Mouse (Mus musculus) ovary, adult 18-20 months (tissue): ENCODE measurements around the gene Slc9c1.
"Not testable (repeated sequence)": the region's sequence is repeated elsewhere in the genome, so short reads cannot be mapped to it uniquely, and the experiment has no call there.

Source experiments
- DNase-seq: peaks from one replicate; pipeline ENCODE4 v3.0.0; 2022; ENCODE audit warnings: low spot score, mixed read lengths

The Slc9c1 gene

GRCm38 (mm10) chr16:45535009-45535408, at the start of gene Slc9c1:
Gene Slc9c1, plus strand, starts transcription at chr16:45535309.
- no peak for DNase-seq

DNA sequence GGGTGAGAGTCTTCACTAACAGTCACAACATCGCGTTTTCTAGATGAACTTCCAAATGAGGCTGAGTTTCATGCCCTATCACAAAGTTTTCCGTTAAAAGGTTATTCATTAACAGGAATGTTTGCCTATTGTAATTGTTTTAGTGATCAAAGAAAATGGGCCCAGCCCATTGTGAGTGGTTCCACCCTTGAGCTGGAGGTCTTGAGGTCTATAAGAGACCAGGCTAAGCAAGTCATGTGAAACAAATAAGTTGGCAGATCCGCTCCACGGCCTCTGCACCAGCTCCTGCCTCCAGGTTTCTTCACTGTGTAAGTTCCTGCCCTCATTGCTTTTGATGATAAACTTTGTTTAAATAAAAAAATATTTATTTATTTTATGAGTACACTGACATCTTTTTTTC, 42.2 kb upstream of the Slc9c1 start, which contains the start of gene Gm609:
Gm609 (minus strand) TSS at position 43 of the 400 bp plus-strand sequence.
- no peak for DNase-seq

- DNase-seq, result no peak
These were observed 39.8 kb upstream of the Slc9c1 start for GRCm38 (mm10) chr16:45495326-45495725.

GRCm38 (mm10) chr16:45525551-45525950, 9.6 kb upstream of the Slc9c1 start:
- no peak for DNase-seq

DNA sequence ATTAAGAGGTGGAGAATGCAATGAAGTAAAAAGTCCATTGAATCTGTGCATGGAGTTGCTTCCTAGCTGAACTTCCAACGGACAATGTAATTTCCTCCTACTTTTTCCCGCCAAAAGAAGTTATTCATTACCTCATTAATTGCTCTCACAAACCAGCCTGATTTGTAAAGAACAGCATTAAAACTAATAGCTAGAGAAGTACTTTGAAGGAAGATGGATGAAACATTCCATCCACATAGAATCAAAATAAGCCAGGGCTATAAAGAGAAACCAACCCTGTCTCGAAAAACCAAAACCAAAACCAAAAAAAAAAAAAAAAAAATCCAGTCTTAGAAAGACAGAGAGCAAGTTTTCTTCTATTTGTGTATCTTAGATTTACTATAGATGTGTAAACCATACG, 3.2 kb upstream of the Slc9c1 start, which contains the start of gene Gm17783:
Gm17783 (minus strand) TSS at position 101 of the 400 bp plus-strand sequence.
- DNase-seq, result no peak

DNA sequence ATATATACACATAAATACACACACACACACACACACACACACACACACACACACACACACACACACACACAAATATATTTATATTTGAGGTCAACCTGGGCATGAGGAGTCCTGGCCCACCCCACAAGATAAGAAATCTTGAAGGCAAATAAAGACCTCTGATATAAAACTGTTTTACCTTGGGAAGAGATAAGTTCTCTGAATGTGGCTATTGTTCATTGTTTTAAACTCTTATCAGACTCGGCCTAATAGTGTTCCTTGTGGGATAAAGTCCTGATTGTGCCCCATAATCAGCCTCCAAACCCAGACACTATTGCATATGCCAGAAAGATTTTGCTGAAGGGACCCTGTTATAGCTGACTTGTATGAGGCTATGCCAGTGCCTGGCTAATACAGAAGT, 3.2 kb downstream of the Slc9c1 start:
- DNase-seq, result not testable (repeated sequence)

- no peak for DNase-seq
These were observed 7.0 kb downstream of the Slc9c1 start for GRCm38 (mm10) chr16:45542108-45542507.

- no peak for DNase-seq
These were observed 9.2 kb downstream of the Slc9c1 start for GRCm38 (mm10) chr16:45544341-45544740.

DNA sequence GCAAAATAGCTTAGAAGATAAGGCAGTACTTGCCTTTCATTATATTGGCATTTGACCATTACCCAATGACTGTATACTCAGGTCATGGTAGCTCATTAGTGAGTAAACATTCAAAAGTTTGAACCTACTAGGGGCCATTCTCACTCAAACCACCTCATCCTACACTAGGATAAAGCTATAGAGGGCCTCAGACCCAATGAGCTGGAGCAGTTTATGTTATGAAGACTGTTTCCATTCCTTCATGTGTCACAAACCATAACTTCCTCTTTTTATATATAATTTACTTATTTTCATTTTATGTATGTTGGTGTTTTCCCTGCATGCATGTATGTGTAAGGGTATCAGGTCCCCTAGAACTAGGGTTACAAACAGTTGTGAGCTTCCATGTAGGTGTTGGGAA, 12.9 kb downstream of the Slc9c1 start:
- no peak for DNase-seq

DNA sequence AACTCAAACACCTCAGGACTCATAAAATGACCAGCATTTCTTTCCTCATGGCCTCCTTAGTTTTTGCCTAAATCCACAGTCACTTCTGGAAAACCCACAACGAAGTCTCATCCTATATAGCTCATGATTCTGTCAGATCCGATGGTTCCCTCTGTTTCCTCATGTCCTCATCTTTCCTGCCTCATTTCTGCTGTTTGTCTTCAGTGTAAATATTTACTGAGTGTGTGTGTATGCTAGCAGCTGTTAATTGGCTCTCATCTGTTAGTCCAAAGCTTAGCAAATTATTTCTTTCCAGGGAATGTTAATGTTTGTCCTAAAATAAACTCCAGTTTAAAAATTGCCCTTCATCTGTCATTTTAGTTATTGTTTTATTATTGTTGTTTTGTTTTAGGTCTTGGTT, 16.5 kb downstream of the Slc9c1 start:
- no peak for DNase-seq

DNA sequence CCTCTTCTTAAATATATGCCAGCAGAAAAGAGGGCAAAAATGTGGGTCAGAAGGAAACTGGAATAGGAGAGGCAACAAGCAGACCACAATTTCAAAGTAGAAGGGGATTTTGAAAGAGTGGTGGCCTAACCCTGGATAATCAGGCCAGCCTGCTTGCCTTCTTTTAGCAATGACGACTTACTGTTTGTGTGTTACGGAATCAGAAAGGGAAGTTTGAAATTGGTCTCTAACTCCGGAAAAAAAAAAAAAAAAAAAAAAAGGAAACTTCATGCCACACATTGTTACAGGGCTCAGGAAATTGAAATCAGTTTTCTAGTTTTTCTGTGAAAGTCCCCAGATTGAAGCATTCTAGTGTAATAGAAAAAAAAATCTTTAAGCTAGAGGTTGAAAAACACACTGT, 26.6 kb downstream of the Slc9c1 start:
- no peak for DNase-seq

DNA sequence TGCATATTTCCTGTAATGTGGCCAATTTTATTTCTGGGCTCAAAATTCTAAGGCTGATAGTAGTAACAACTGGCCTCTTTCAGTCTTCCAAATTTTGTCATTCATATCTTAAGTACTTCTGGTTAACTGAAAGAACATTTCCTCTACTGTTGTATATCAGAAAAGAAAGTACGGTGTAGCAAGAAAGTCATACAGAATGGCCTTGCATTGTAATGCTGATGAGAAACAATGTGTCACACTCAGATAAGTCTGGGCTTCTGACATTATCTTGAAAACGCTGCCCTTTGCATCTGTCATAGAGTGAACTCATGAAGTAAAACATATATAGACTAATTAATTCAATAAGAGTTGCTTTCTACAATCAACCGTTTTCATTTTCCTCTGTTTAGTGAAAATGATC, 37.2 kb downstream of the Slc9c1 start:
- no peak for DNase-seq

GRCm38 (mm10) chr16:45579883-45580282, 44.8 kb downstream of the Slc9c1 start:
- no peak for DNase-seq

- DNase-seq, result no peak
These were observed 47.4 kb downstream of the Slc9c1 start for GRCm38 (mm10) chr16:45582512-45582911.

- no peak for DNase-seq
These were observed 58.5 kb downstream of the Slc9c1 start for GRCm38 (mm10) chr16:45593656-45594055.

DNA sequence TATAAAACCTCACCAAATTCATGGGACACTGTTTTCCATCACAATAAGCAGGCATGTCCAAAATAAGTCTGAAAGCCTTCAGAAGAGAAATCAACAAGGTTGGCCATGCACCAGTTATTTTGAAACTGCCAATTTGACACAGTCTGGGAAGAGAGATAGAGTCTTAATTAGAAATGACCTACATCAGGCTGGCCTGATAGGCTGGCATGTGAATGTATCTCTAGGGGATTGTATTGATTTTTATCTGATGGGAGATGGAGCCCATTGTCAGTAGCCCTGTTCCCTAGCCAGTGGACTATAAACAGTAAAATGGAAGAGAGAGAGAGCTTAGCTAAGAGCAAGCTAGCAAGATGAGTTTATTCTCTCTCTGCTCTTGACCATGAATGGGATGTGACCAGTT, 60.4 kb downstream of the Slc9c1 start:
- no peak for DNase-seq

- no peak for DNase-seq
These were observed 73.4 kb downstream of the Slc9c1 start for GRCm38 (mm10) chr16:45608481-45608954.

DNA sequence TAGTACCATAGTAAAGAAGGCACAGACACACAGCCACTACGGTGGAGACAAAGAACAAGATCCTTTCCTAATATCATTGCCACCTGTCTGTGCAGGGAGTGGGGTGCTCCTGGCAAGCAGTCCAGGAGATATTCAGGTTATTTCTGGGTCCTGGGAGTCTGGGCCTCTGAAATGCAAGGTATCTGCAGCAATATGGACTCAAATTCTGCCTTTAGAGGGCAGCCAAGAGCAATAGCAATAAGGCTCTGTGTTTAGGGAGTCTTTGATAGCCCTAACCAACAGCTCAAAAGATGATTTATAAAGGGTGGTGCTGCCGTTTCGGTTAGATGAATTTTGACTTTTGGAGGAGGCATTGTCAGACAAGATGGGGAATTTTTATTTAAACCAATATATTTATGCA, 74.2 kb downstream of the Slc9c1 start:
- DNase-seq, result no peak

- DNase-seq, result no peak
These were observed 75.2 kb downstream of the Slc9c1 start, which contains the start of gene Gcsam for GRCm38 (mm10) chr16:45610267-45610666. Gene Gcsam, plus strand, starts transcription at chr16:45610380.

DNA sequence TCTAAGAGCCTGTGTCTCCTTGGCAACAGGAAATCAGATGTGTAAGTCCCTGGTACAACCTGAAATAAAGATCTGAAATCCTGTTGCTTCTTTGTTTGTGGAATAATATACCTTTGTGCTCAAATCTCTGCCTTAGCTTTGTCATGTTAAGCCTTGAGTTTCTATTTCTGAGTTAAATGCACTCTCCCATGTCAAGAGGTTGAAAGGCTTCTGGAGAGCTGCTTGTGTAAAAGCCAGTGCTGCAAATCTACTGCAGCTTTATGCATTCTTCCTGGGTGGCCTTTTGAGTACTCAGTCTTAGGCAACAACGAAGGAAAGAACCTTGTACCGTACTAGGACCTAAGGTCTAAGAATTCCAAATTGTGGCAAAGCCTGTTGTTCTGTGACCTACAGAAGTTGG, 78.1 kb downstream of the Slc9c1 start:
- DNase-seq, result no peak

GRCm38 (mm10) chr16:45615944-45616343, 80.8 kb downstream of the Slc9c1 start:
- DNase-seq, result no peak

DNA sequence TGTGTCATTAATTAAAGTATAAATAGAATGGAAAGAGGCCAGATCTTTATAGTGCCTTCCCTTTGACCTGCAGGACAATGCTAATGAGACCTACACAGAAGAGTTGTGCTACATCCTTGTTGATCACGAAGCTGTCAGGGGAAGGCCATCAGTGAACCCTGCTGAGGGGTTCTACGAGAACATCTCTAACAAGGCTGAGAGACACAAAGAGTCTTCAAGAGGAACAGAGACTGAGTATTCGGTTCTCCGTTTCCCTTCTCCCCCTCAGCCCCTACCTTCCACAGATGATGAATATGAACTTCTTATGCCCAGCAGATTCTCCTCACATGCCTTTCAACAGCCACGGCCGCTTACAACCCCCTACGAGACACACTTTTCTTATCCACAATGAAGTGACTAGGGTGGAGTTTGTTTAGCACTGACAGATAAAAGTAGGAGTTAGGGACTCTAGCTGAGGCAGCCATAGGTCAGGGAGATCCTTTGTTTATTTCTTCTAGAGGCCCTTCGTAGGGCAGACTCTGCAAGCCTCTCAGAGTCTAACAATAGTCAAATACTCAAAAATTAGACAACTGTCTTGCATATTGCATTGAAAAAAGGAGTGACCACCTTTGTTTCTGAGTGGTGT, 84.8 kb downstream of the Slc9c1 start:
- DNase-seq, result no peak

- no peak for DNase-seq
These were observed 88.1 kb downstream of the Slc9c1 start for GRCm38 (mm10) chr16:45623230-45623629.

DNA sequence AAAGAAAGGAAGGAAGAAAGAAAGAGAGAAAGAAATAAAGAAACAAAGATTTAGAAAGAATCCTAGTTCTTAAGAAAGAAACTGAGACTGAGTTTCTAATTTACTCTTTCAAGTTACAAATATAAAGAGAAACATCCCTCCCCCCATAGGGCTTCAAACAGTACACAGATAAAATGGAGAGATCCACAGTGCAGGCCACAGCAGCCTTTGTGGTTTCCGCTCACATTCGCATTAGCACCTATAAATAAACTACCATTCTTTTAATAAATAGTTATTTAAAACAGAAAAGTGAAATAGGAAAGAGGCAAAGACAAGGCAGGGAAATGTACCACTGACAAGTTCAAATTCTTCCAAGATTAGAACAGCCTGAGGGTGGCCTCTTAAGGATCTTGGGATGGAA, 89.7 kb downstream of the Slc9c1 start:
- DNase-seq, result no peak
